Mouse (Mus musculus): ENCODE results near the gene Tmem145.
"Not testable (repeated sequence)": the region's sequence is repeated elsewhere in the genome, so short reads cannot be mapped to it uniquely, and the experiment has no call there.

Tmem145 gene

DNA sequence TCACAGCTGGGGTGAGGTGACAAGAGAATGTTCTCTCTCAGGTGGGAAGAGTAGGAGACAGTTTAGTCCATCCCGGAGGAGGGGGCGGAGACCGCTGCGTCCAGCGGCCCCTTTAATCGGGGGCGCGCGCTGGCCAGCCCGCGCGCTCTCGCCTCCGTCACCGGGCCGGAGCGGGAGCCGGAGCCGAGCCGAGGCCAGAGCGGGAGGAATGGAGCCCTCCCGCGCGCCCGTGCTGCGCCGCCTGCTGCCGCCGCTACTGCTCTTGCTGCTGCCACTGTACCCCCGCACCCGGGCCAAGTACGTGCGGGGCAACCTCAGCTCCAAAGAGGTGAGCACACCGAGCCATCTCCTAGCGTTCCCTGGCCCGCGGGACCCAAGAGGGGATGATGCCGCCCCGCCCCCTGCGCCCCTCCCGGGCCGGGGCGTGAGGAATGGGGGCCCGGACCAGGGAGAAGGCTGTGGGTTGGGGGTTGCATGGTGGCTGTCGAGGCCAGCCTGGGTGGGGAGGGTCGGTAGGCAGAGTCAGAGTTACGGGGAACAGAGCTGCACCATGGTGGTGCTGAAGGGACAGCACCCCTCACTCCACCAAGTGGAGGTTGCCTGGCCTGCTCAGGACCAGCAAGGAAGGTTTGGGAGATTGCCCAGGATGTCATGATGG, at the start of gene Tmem145:
Gene Tmem145, plus strand, starts transcription at position 151 of the 658 bp plus-strand sequence.
- no peak for DNase-seq (ENCODE audit: low spot score)

DNA sequence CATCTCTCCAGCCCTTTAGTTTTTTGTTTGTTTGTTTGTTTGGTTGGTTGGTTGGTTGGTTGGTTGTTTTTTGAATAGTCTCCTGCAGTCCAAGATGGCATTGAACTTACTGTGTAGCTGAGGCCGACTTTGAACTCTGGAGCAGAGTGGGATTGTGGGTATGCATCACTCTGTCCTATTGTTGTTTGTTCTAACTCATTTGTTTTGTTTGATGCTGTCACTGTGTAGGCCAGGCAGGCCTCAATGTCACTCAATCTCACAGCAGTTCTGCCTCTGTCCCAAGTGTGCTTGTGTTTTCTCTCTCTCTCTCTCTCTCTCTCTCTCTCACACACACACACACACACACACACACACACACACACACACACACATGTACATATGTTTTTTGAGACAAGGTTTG, 44.0 kb upstream of the Tmem145 start:
- no peak for DNase-seq (ENCODE audit: low spot score)

DNA sequence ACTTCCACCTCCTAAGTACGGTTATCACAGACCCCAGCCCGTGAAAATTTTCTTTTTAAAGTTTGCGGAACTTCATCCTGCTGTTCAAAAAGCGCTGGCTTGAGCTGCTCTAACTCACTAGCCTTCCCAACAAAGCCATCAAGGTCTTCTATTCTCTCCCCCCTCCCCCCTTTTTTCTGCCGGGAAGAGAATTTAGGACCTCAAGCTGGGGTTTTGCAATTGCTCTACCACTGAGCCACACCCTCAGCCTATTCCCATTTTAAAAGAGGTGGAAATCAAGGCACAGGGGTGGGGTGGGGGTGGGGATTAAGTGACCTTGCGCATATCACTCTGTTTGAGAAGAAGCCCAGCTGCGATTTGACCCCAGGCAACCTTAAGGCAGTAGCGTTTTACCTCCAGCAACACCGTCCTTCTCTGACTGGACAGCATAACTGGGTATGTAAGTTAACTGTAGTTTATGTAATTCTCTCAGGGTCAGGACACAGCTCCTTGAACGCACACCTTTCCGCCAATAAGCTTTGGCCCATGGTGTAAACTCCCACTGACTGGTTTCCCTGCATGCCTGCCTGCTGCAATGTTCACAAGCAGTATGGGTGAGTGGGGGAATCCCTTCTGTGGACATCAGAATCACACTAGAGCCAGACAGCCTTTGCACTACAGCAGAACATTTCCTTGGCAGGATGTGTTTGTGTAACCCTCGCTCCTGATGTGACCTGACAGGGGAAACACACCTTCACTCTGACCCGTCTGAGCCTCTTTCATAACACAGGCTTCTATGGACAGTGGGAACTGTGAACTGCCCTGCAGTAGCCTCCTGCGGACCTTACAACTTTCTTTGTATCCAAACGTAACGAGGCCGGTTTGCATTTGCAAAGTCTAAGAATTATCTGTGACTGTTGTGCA, 41.7 kb upstream of the Tmem145 start:
- DNase-seq (ENCODE audit: low spot score) = no peak

DNA sequence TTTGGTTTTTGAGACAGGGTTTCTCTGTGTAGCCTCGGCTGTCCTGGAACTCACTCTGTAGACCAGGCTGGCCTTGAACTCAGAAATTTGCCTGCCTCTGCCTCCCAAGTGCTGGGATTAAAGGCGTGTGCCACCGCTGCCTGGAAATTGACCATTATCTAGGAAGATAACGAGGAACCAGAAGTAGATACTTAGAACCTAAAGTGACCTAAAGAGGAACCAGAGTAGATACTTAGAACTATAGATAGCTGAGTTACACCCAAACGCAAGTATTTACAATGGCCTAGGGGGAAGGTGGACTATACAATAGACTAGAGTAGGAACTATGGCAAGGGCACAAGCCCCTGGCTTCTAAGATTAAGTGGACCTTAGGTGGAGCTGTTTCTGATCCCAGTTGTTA, 40.2 kb upstream of the Tmem145 start:
- not testable (repeated sequence) for DNase-seq (ENCODE audit: low spot score)

DNA sequence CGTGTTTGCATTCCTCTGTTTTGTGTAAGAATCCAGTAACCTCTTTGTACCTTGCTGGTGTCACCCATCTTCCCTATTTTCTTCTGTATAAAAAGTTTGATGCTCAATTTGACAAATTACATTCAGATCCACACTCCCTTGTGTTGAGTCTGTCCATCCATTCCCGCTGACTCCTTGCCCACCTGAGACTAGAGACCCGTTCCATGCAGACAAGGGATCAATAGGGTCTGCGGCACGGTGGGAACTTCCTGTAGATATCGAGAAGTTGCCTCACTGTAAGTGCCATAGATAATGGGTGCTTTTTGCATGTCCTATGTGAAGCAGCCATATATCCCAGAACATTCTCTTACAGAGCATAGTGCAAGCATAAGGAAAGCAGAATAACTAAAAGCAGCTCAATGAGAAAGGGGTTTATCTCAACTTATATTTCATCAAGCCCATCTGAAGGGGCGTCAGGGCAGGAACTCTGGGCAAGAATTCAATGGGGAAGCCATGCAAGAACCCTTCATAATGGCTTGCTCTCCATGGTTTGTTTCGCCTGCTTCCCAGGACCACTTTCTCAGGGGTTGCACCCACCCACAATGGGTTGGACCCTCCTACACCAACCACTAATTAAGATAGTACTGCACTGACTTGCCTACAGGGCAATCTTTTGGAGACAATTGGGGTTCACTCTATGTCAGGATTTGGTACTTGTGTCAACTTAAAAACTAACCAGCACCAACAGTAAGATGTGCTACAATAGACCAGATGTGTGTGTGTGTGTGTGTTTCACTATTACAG, 39.5 kb upstream of the Tmem145 start:
- DNase-seq (ENCODE audit: low spot score) = no peak

DNA sequence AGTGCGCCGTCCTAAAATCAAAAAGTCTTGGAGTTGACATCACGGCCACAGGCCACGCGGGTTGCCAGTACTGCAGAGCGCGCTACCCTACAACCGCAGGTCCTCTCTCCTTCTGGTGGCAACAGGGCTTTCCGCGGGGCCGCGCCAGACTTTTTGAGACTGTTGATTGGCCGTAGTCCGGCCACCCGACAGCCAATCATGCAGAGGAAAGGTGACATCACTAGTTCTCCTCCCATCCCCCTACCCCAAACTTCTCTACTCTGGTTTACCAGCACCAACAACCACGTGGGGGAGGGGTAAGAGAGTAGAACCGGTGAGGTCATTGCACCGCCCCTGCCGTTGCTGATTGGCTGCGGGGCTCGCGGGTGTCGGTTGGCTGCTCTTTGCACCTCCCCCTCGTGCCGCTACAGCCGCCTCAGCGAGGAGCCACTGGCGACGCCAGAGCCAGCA, 38.6 kb upstream of the Tmem145 start, which contains the start of gene Cic:
Gene Cic, plus strand, starts transcription at position 404 of the 450 bp plus-strand sequence.
- DNase-seq (ENCODE audit: low spot score) = peak; percentile 98

DNA sequence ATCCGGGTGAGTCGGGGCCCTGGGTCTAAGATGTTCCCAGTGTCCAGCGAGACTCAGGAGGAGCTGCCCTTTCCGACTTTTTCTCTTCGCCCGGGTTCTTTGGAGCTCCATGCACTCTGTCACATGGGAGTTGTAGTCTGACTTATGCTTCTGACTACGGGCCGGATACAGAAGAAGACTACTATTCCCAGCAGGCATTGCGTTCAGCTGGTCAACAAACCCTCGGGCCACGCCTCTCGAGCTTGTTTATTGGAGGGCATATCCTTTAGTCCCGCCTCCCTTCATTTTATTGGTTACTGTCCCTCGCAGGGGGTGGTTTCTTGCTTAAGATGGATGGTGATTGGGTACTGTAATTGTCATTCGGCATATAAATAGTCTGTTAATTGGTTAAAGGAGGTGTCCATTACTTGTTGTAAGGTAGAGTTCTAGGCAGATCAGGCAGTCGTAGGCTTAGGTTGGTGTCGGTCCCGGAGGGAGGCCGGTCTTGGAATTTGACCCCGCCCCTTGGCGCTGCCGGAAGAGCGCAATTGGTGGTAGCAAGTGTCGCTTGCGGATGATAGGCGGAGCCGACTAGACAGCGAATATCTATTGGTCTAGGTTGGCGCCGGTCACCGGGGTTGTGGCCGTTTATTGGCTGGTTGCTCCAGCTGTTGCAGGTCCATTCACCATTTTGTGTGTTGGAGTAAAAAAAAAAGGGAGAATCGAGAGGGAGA, 38.0 kb upstream of the Tmem145 start:
- DNase-seq (ENCODE audit: low spot score) = peak; percentile 100

DNA sequence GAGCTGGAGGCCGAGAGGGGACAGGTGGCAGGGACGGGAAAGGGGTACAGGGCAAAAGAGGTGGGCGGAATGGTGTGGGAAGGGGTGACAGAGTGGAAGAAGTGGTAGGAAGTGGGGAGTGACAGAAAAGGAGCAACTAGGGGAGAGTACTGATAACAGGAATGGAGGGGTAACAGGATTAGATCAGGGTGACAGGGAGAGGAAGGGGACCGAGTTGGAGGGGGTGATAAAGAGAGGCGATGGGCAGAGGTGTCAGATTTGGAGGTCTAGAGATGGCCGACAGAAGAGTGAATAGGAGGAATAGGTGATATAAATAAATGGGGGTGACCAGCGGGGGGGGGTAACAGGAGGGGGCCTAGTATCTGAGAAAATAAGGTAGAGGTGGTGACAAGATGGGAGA, 37.3 kb upstream of the Tmem145 start:
- no peak for DNase-seq (ENCODE audit: low spot score)

DNA sequence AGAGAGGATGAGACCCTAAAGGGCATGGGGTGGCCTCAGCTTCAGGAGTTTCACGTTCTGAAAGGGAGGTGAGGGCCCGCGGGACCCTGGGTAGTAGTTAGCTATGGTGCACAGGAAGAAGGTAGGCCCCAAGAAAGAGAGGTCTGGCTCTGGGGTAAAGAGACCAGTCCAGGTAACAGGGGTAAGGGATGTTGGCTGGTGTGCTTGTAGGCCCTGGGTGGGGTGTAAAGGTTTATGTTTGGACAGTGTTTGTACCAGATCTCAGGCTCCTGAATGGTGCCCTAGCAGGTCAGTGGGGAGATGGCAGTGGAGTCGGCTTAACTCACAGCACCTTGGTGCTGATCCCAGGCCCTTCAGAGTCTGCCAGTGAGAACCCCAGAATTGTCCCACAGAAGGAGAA, 36.9 kb upstream of the Tmem145 start:
- no peak for DNase-seq (ENCODE audit: low spot score)

DNA sequence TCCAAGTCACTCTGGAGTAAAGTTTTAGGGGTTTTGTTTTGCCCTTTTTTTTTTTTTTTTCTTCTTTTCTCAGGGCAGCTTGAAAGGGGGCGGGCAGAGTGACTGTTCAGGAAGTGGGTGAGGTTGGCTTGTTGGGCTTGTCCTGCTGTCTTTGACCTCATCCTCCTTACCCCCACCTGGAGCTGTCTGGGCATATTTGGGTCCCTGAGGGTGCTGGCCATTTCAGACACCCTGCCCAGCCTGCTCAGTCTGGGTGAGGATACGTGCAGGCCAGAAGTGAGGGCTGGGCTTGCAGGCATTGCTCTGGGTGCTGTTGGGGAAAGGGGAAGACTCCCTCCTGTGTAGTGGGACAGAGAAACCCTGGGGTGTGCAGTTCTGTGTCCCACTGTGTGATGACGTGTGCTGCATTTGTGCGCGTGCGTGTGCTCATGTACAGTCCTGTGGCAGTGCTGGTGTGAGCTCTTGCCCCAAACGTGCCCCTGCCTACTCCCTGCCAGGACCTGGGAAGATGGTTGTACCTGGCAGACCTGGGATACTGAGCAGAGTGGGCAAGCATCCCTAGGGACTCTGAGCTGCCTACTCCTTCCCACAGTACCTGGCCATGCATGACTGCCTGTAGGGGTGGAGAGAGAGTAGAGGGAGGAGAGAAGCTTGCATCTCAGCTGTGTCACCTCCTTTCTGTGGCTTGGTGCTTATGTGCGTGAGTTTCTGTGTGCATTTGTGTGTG, 36.2 kb upstream of the Tmem145 start:
- peak; percentile 6 for DNase-seq (ENCODE audit: low spot score)

DNA sequence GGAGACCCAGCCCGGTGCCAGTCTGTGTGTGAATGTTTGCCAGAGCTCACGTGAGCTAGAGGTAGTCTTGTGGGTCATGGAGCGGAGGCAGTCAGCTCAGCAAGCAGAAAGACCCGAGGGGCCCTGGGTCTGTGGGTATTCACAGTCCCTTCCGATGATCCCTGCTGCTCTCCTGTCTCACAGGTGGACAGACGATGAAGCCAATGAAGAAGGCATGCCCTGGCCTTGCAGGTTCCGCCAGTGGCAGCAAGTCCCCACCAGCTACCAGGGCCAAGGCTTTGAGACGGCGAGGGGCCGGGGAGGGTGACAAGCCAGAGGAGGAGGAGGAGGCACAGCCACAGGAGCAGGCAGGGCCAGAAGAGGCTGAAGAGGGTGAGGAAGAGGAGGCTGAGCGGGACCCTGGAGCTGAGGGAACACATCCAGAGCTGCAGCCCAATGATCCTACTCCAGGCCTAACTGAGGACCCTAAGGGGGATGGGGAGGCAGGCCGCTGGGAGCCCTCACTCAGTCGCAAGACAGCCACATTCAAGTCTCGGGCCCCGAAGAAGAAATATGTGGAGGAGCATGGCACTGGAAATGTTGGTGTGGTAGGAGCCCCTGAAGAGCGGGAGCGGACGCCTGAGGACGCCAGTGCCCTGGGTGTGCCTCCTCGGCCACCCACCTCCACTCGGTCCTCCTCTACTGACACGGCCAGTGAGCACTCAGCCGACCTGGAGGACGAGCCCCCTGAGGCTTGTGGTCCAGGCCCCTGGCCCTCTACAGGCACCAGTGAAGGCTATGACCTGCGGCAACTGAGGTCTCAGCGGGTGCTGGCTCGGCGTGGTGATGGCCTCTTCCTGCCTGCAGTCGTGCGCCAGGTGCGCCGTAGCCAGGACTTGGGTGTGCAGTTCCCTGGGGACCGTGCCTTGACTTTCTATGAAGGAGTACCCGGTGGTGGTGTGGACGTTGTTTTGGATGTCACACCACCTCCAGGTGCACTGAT, 35.0 kb upstream of the Tmem145 start:
- peak; percentile 7 for DNase-seq (ENCODE audit: low spot score)

DNA sequence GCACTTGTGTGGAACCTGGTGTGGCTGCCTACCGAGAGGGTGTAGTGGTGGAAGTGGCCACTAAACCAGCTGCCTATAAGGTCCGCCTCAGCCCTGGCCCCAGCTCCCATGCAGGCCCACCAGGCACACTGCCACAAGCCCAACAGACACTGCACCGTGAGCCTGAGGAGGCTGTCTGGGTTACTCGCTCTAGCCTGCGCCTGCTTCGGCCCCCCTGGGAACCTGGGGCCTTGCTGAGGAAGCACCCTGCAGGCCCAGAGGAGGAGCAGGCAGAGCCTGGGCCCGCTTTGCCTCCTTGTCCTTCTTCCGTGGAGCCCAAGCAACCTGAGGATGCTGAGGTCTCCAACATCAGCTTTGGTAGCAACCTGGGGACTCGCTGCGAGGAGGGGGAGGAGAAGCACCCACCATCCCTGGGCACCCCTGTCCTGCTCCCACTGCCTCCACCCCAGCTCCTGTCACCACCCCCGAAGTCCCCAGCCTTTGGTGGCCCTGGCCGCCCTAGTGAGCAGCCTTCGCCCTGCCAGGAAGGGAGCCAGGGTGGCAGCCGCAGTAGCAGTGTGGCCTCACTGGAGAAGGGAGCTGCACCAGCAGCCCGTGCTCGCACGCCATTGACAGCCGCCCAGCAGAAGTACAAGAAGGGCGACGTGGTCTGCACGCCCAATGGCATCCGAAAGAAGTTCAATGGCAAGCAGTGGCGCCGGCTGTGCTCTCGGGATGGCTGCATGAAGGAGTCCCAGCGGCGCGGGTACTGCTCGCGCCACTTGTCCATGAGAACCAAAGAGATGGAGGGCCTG, 34.1 kb upstream of the Tmem145 start:
- no peak for DNase-seq (ENCODE audit: low spot score)

DNA sequence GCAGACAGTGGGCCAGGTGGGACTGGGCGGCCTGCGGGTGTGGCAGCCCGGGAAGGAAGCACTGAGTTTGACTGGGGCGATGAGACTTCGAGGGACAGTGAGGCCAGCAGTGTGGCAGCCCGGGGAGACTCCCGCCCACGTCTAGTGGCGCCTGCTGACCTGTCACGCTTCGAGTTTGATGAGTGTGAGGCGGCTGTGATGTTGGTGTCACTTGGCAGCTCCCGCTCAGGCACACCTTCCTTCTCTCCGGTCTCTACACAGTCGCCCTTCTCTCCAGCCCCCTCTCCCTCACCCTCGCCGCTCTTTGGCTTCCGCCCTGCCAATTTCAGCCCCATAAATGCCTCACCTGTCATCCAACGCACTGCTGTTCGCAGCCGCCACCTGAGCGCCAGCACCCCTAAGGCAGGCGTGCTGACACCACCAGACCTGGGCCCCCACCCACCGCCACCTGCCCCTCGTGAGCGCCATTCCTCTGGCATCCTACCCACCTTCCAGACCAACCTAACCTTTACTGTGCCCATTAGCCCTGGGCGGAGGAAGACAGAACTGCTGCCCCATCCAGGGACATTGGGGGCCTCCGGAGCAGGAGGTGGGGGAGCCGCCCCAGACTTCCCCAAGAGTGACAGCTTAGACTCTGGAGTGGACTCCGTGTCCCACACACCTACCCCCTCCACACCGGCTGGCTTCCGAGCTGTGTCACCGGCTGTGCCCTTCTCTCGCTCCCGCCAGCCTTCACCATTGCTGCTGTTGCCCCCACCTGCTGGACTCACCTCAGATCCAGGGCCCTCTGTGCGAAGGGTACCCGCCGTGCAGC, 33.3 kb upstream of the Tmem145 start:
- no peak for DNase-seq (ENCODE audit: low spot score)

DNA sequence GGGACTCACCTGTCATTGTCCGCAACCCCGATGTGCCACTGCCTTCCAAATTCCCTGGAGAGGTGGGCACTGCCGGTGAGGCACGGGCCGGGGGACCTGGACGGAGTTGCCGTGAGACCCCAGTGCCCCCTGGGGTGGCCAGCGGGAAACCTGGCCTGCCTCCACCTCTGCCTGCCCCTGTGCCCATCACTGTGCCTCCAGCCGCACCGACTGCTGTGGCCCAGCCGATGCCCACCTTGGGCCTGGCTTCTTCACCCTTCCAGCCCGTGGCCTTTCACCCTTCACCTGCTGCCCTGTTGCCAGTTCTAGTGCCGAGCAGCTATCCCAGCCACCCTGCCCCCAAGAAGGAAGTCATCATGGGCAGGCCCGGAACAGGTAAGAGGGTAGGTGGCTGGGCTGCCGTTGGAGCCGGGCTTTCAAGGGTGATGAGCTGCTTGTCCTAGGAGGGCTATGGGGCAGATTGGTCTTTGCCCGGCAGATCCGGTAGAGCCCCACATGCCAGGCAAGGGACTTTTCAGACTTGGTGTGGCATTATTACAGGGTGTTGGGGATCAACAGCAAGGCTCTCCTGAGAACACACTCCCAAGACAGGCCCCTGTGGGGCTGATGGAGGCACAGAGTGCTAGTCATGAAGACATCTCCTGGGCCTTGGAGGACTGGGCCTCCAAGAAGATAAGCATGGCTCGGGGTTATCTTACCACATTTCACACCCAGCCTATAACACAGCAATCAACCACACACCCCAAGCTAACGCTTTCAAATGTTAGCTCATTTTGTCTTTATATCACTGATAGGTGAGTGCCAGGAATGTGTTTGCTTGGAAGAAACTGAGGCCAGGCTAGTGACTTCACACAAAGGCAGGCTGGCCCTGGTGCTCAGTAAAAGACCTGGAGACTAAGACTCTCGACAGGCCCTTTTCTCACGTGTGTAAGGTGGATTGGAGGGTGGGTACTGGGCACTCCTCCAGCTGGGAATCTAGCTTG, 32.4 kb upstream of the Tmem145 start:
- DNase-seq (ENCODE audit: low spot score) = no peak

DNA sequence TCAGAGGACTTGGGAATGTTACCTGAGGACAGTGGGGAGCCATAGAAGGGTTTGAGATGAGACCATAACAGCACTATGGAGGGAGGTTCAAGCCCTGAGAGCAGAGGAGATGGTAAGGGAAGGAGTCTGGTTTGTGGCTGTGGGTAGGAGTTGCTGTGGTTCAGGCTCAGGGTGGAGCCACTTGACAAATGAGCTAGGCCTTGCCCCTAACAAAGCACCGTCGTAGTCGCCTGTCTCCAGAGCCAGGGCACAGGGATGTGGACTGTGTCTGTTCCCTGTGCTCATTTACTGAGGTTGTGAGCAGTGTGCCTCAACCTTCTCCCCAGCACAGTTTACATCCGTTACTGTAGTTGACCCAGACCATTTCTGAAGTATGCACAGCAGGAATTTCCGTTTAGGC, 31.3 kb upstream of the Tmem145 start:
- DNase-seq (ENCODE audit: low spot score) = no peak

DNA sequence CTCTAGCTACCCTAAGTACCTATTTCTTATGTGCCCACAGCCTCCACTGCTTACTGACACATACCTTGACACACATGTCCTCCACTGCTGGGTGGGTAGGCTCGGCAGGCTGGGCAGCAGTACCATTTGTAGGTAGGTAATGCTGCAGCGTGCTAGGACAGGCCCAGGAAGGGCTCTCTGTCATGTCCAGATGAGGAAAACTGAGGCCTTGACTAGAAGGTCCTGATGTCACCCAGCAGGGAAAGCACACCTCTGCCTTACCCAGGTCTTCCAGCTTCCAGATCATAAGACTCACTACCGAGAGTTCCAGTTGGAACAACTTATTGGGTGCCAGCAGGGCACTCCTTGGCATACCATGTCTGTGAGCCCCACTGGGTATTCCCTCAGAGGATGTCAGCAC, 30.9 kb upstream of the Tmem145 start:
- DNase-seq (ENCODE audit: low spot score) = no peak

All from ovary, adult 18-20 months (tissue).